In genomic region chr19:52878812-52879502, GRCm38 (mm10) we compare ENCODE assay signal across 21 mouse cellular contexts.
DNase-seq lines count a peak whose midpoint lies in the region; ATAC-seq and TF ChIP-seq lines count a peak whose summit lies in the region.
"Had no signal": no experiment of that assay in that cellular context is flagged by ENCODE, and none has a peak within 500 bp of the region (broad histone marks: within the 10 kb centered on the region; RNA-seq: fewer than 3 reads in every experiment).

No protein-coding gene starts in this region.

- H3K4me1 ChIP-seq in liver, embryonic 11.5 days (replicated peaks; ENCODE audit: control insufficient read depth, insufficient read depth, low read length), result no peaks in the 10 kb centered on the region
- no peaks in the 10 kb centered on the region for H3K4me1 ChIP-seq in liver, postnatal 0 days (ENCODE audit: insufficient read depth)
- H3K4me1 ChIP-seq in forebrain, embryonic 12.5 days, result no peaks in the 10 kb centered on the region
- H3K4me1 ChIP-seq in forebrain, embryonic 16.5 days (replicated peaks; ENCODE audit: control insufficient read depth, insufficient read depth, low read length), result no peaks in the 10 kb centered on the region
- H3K4me1 ChIP-seq: embryonic facial prominence, embryonic 15.5 days; forebrain, embryonic 10.5 days; kidney, embryonic 15.5 days had no signal

- TF ChIP-seq EP300 in liver, postnatal 0 days (IDR thresholded peaks at IDR 0.05; ENCODE audit: low read depth), result no peak

- peak; percentile 6 for DNase-seq in liver
- no peak for DNase-seq in liver, embryonic 11.5 days (ENCODE audit: low spot score)
- DNase-seq in A20 (ENCODE audit: low read depth, low spot score), result peak; percentile 4
- peak; percentile 3 for DNase-seq in brain, adult 2 months (ENCODE audit: low read depth, low spot score)
- DNase-seq in liver, postnatal 0 days, result peak; percentile 14
- DNase-seq in retina, embryonic 14.5 days (ENCODE audit: low spot score), result no peak
- DNase-seq: adrenal gland, postnatal 10 days; cerebellum, adult 11-12 months; cerebellum, postnatal 14 days; gastrocnemius, postnatal 10 days; thymus, postnatal 14 days had no signal

- no peak overlapping the region for H3K27ac ChIP-seq in liver, embryonic 11.5 days (ENCODE audit: low read depth, low read length)
- no peak overlapping the region for H3K27ac ChIP-seq in liver, postnatal 0 days (ENCODE audit: low read depth)
- H3K27ac ChIP-seq in forebrain, embryonic 12.5 days, result no peak overlapping the region
- H3K27ac ChIP-seq in forebrain, embryonic 16.5 days (ENCODE audit: low read length), result no peak overlapping the region
- H3K27ac ChIP-seq: embryonic facial prominence, embryonic 15.5 days; forebrain, embryonic 10.5 days; hindbrain, postnatal 0 days; kidney, embryonic 15.5 days; neural tube, embryonic 13.5 days had no signal

- H3K9ac ChIP-seq in liver, embryonic 11.5 days (ENCODE audit: low read depth, low read length), result no peak overlapping the region
- H3K9ac ChIP-seq in liver, postnatal 0 days (replicated peaks), result no peak overlapping the region
- no peak overlapping the region for H3K9ac ChIP-seq in forebrain, embryonic 12.5 days
- no peak overlapping the region for H3K9ac ChIP-seq in forebrain, embryonic 16.5 days (replicated peaks; ENCODE audit: low read depth, low read length)
- H3K9ac ChIP-seq: embryonic facial prominence, embryonic 15.5 days; kidney, embryonic 15.5 days; neural tube, embryonic 13.5 days had no signal

- no peak for ATAC-seq in liver, embryonic 11.5 days (replicated peaks; ENCODE audit: low FRiP score)
- ATAC-seq in liver, postnatal 0 days, result peak; percentile 54
- no peak for ATAC-seq in forebrain, embryonic 12.5 days (ENCODE audit: low FRiP score)
- ATAC-seq in forebrain, embryonic 16.5 days, result no peak
- ATAC-seq: activated CD4-positive, CD25-positive, alpha-beta regulatory T cell, adult 4 months; hindbrain, postnatal 0 days; intestine, postnatal 0 days; Patski had no signal

- no peaks in the 10 kb centered on the region for H3K36me3 ChIP-seq in liver, embryonic 11.5 days (ENCODE audit: control insufficient read depth, insufficient read depth, low read length)
- H3K36me3 ChIP-seq in liver, postnatal 0 days (replicated peaks; ENCODE audit: insufficient read depth, low read length), result no peaks in the 10 kb centered on the region
- H3K36me3 ChIP-seq in forebrain, embryonic 12.5 days (replicated peaks), result no peaks in the 10 kb centered on the region
- H3K36me3 ChIP-seq in forebrain, embryonic 16.5 days (ENCODE audit: control insufficient read depth, insufficient read depth), result no peaks in the 10 kb centered on the region
- H3K36me3 ChIP-seq: embryonic facial prominence, embryonic 15.5 days; forebrain, embryonic 10.5 days; kidney, embryonic 15.5 days; neural tube, embryonic 13.5 days had no signal

- no peaks in the 10 kb centered on the region for H3K27me3 ChIP-seq in liver, embryonic 11.5 days (replicated peaks; ENCODE audit: control insufficient read depth, insufficient read depth, low read length)
- H3K27me3 ChIP-seq in liver, postnatal 0 days (ENCODE audit: insufficient read depth, low read length), result no peaks in the 10 kb centered on the region
- H3K27me3 ChIP-seq in forebrain, embryonic 12.5 days, result no peaks in the 10 kb centered on the region
- H3K27me3 ChIP-seq in forebrain, embryonic 16.5 days (replicated peaks; ENCODE audit: control insufficient read depth, insufficient read depth, low read length), result no peaks in the 10 kb centered on the region
- H3K27me3 ChIP-seq: embryonic facial prominence, embryonic 15.5 days; kidney, embryonic 15.5 days; neural tube, embryonic 13.5 days; Patski had no signal

- no peak overlapping the region for H3K4me3 ChIP-seq in liver, embryonic 11.5 days (ENCODE audit: low read depth, low read length)
- no peak overlapping the region for H3K4me3 ChIP-seq in liver, postnatal 0 days (ENCODE audit: low read depth, low read length)
- H3K4me3 ChIP-seq in forebrain, embryonic 12.5 days (replicated peaks), result no peak overlapping the region
- no peak overlapping the region for H3K4me3 ChIP-seq in forebrain, embryonic 16.5 days (replicated peaks; ENCODE audit: low read length)
- H3K4me3 ChIP-seq: embryonic facial prominence, embryonic 15.5 days; forebrain, embryonic 10.5 days; kidney, embryonic 15.5 days; neural tube, embryonic 13.5 days had no signal

- H3K4me2 ChIP-seq in liver, embryonic 11.5 days, result no peak overlapping the region
- H3K4me2 ChIP-seq in liver, postnatal 0 days (ENCODE audit: low read depth, low read length), result no peak overlapping the region
- H3K4me2 ChIP-seq in forebrain, embryonic 12.5 days, result no peak overlapping the region
- no peak overlapping the region for H3K4me2 ChIP-seq in forebrain, embryonic 16.5 days (ENCODE audit: low read length)
- H3K4me2 ChIP-seq: embryonic facial prominence, embryonic 15.5 days; kidney, embryonic 15.5 days; neural tube, embryonic 13.5 days had no signal

- TF ChIP-seq CTCF in liver, postnatal 0 days (IDR thresholded peaks at IDR 0.05; ENCODE audit: low read depth), result no peak

- H3K9me3 ChIP-seq in liver, embryonic 11.5 days (ENCODE audit: control insufficient read depth, low read length), result no peaks in the 10 kb centered on the region
- no peaks in the 10 kb centered on the region for H3K9me3 ChIP-seq in liver, postnatal 0 days (ENCODE audit: low read length)
- H3K9me3 ChIP-seq in forebrain, embryonic 12.5 days, result no peaks in the 10 kb centered on the region
- H3K9me3 ChIP-seq in forebrain, embryonic 16.5 days (ENCODE audit: control insufficient read depth, low read length), result no peaks in the 10 kb centered on the region
- H3K9me3 ChIP-seq: embryonic facial prominence, embryonic 15.5 days; forebrain, embryonic 10.5 days; kidney, embryonic 15.5 days; neural tube, embryonic 13.5 days had no signal

- 76% methylated on average over 6 of the region's 6 CpGs for WGBS in liver, embryonic 11.5 days
- 62% methylated on average over 6 of the region's 6 CpGs for WGBS in liver, postnatal 0 days (ENCODE audit: insufficient replicate concordance)
- 92% methylated on average over 6 of the region's 6 CpGs for WGBS in forebrain, embryonic 12.5 days
- WGBS in forebrain, embryonic 16.5 days, result 83% methylated on average over 6 of the region's 6 CpGs

Comparison
In these comparisons a context has a peak if more than half of its experiments do, and no peak if none do; other contexts are left out.
1. DNase-seq: peak in liver (single experiment), A20 (single experiment), brain, adult 2 months (single experiment) and liver, postnatal 0 days (single experiment); none in liver, embryonic 11.5 days (single experiment) and retina, embryonic 14.5 days (single experiment).